Mouse (Mus musculus): ENCODE results near the gene Ucp1.
A peak's percentile ranks its signal among the peaks of the same experiment; 100 is the strongest.

Ucp1 gene

DNA sequence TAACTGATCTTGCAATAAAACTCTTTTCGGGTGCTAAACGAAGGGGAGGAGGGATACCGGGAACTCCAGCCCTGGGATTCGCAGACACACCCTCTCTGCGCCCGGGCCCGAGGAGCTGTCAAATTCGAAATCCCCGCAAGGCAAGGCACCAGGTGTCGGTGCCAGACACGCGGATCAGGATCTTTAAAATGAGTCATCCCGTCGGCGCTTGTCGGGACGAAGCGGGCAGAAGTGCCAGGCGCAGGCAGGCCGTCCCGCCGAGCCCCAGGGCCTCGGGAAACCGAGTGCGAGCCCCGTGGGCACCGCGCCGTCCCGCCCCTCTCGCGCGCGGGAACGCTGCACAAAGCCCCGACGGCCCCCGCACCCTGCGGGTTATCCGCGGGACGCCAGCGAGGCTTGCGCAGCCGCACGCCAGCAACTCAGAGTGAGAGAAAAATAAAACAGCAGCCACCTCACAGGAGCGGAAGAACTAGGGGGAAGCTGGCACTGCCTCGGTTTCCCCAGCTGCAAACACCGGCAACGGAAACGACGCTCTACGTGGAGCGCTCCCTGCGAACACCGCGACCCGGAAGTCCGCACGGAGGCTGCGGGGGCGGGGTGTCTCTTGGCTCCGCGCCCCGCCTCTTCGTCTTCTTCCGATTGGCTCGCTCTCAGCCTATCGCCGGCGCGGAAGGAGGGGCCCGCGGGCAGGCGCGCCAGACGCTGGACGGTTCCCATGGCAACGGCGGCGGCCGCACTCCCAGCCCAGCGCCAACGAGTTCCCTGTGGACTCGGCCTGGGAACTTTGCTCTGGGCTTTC, 41.9 kb downstream of the Ucp1 start, which contains the start of gene Elmod2:
TSS of gene Elmod2 (minus strand) at position 588 of the 799 bp plus-strand sequence.
- DNase-seq: peak; percentile 92 to 93

DNA sequence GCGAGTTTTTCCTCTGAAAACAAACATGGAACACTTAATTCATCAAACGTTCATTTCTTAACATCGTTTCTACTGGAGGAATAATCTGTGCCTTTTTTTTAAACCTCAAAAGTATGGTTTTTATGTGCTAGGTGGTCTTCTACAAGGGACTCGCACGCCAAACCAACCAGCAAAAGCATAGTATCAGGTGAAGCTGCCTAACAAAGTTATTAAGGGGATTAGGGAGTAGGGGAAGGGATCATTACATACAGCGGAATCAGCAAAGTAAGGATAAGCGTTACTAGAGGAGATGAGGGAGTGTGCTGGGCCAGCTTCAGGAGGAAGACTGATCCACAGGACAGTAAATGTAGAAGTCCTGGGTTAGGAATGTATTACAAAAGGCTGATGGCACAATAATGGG, 42.7 kb downstream of the Ucp1 start:
- DNase-seq: no peak

DNA sequence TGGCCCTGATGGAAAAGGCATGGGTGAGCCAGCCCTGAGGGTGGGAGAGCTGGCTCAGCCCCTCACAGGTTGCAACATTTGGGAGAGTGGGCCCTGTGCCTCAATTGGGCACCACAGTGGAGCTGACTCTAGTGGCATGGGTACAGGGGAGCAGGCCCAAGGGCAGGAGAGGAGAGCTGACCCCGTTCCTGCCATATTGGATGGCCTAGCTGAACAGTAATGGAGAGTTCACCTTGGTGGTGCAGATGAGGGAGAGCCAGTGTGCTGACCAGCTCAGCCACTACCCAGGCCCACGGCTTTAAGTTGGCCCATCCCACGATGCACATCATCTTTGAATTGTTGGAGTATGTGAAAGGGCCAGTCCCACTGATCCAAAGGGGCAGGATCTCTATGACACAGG, 51.9 kb downstream of the Ucp1 start:
- no peak for DNase-seq

DNA sequence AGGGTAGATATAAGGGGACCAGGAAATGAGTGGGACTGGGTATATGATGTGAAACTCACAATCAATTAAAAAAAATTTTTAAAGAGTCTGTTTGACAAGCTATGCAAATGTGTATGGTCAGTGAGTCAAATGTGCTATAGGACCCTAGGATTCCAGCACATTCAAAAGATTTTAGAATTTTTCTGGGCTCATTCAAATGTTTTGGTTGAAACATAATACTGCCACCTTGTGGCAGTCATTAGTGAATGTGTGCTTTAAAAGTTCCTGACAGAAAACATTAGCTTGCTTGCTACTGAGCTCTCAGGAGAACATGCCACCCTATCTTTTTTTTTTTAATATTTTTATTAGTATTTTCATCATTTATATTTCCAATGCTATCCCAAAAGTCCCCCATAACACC, 52.5 kb downstream of the Ucp1 start:
- DNase-seq: no peak
